Mouse (Mus musculus): ENCODE measurements around the gene Herc4. TPM values are rescaled to one million over a fixed set of nuclear protein-coding genes. Genes with fewer than 3 reads are reported as not detected.
"Not testable (repeated sequence)": the region's sequence is repeated elsewhere in the genome, so short reads cannot be mapped to it uniquely, and the experiment has no call there.

The Herc4 gene
- polyA plus RNA-seq, 1 experiment from 2014 or later, result 46.1 TPM

DNA sequence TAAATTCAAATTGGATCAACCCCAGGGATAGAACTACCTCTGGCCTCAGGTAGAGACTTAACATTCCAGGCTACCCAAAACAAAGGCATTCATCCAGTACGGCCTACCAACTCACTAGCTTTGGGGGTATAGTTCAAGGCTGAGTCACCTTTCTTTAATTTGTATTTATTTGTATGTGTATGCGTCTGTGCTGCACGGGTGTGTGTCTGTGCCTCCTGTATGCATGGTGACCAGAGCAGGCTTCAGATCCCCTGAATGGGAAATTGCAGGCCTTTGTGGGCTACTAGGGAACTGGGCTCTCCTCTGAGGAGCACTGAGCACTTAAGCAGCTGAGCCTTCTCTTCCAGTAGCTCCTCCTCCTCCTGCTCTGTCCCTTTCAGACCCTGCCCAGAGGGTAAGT lies 104.7 kb downstream of the Herc4 start:
- Histone ChIP-seq H3K9ac (ENCODE audit: low read depth, low read length) (no peak overlapping the region), H3K36me3 (ENCODE audit: control insufficient read depth, insufficient read depth, low read length) (no peaks in the 10 kb centered on the region), H3K9me3 (ENCODE audit: control insufficient read depth, low read length) (no peaks in the 10 kb centered on the region), H3K4me2 (no peak overlapping the region), H3K27ac (ENCODE audit: low read depth, low read length) (no peak overlapping the region), H3K27me3 (replicated peaks; ENCODE audit: control insufficient read depth, insufficient read depth, low read length) (no peaks in the 10 kb centered on the region), H3K4me3 (ENCODE audit: low read depth, low read length) (no peak overlapping the region), H3K4me1 (replicated peaks; ENCODE audit: control insufficient read depth, insufficient read depth, low read length) (no peaks in the 10 kb centered on the region)
- ATAC-seq (replicated peaks; ENCODE audit: low FRiP score) (no peak), DNase-seq (ENCODE audit: low spot score) (no peak)
- WGBS, result 72% methylated on average over 3 of the region's 3 CpGs

DNA sequence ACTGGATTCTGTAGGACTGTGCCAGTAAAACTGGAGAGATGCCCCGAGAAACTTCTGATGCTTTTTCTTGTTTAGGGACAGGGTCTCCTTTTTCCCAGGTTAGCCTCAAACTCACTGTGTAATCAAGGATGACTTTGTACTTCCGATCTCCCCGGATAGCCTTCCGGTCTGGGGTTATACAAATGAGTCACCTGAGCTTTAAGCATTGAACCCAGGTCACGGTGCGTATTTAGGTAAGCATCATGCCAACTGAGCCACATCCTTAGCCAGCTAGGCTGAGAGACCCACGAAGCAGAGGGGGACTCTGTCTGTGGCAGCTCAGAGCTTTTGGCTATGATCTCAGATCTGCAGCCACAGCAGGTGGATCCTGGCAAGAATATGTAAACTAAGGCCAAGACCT lies 107.1 kb downstream of the Herc4 start:
- Histone ChIP-seq H3K36me3 (ENCODE audit: control insufficient read depth, insufficient read depth, low read length) (no peaks in the 10 kb centered on the region), H3K9ac (ENCODE audit: low read depth, low read length) (no peak overlapping the region), H3K4me2 (no peak overlapping the region), H3K9me3 (ENCODE audit: control insufficient read depth, low read length) (no peaks in the 10 kb centered on the region; the same call in 1 of the 2 replicates), H3K4me1 (replicated peaks; ENCODE audit: control insufficient read depth, insufficient read depth, low read length) (no peaks in the 10 kb centered on the region), H3K27me3 (replicated peaks; ENCODE audit: control insufficient read depth, insufficient read depth, low read length) (no peaks in the 10 kb centered on the region), H3K27ac (ENCODE audit: low read depth, low read length) (no peak overlapping the region), H3K4me3 (ENCODE audit: low read depth, low read length) (no peak overlapping the region)
- DNase-seq (ENCODE audit: low spot score) (no peak), ATAC-seq (replicated peaks; ENCODE audit: low FRiP score) (no peak)
- WGBS, result 83% methylated on average over 7 of the region's 7 CpGs

GRCm38 (mm10) chr10:63351099-63351498 lies 107.5 kb downstream of the Herc4 start:
- not testable (repeated sequence) for DNase-seq (ENCODE audit: low spot score); ATAC-seq (replicated peaks; ENCODE audit: low FRiP score)
- 84% methylated on average over 7 of the region's 7 CpGs for WGBS

DNA sequence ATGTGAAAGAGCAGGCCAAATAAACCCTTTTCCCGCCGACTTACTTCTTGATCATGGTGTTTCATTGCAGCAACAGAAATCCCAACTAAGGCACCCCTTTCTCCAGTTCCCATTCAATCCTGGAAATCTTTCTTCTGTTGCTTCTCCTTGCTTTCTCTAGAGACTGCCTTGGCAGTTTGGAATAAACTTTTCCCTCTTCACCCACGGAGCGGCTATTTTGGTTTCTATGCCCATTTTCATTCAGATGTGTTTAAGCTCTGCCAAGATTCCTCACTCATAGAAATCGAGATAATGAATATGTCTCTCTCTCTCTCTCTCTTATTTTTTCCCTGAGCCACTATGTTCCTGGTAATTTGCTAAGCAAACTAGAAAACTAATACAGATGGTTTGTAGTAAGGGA lies 108.5 kb downstream of the Herc4 start:
- DNase-seq (ENCODE audit: low spot score) (no peak), ATAC-seq (replicated peaks; ENCODE audit: low FRiP score) (no peak)
- Histone ChIP-seq H3K4me3 (ENCODE audit: low read depth, low read length) (no peak overlapping the region), H3K27me3 (replicated peaks; ENCODE audit: control insufficient read depth, insufficient read depth, low read length) (no peaks in the 10 kb centered on the region), H3K9me3 (ENCODE audit: control insufficient read depth, low read length) (no peaks in the 10 kb centered on the region; the same call in 1 of the 2 replicates), H3K9ac (ENCODE audit: low read depth, low read length) (no peak overlapping the region), H3K4me1 (replicated peaks; ENCODE audit: control insufficient read depth, insufficient read depth, low read length) (no peaks in the 10 kb centered on the region), H3K4me2 (no peak overlapping the region), H3K36me3 (ENCODE audit: control insufficient read depth, insufficient read depth, low read length) (no peaks in the 10 kb centered on the region), H3K27ac (ENCODE audit: low read depth, low read length) (no peak overlapping the region)
- WGBS, result 79% methylated on average over 5 of the region's 5 CpGs

More at GRCm38 (mm10) chr10:63351099-63351498, 107.5 kb downstream of the Herc4 start:
- H3K4me2 ChIP-seq; H3K27ac ChIP-seq (ENCODE audit: low read depth, low read length); H3K4me3 ChIP-seq (ENCODE audit: low read depth, low read length); H3K27me3 ChIP-seq (replicated peaks; ENCODE audit: control insufficient read depth, insufficient read depth, low read length); H3K4me1 ChIP-seq (replicated peaks; ENCODE audit: control insufficient read depth, insufficient read depth, low read length); H3K9ac ChIP-seq (ENCODE audit: low read depth, low read length); H3K36me3 ChIP-seq (ENCODE audit: control insufficient read depth, insufficient read depth, low read length); H3K9me3 ChIP-seq (ENCODE audit: control insufficient read depth, low read length): not testable (repeated sequence)

GRCm38 (mm10) chr10:63360502-63360901 lies 116.9 kb downstream of the Herc4 start:
- Histone ChIP-seq H3K36me3 (ENCODE audit: control insufficient read depth, insufficient read depth, low read length) (no peaks in the 10 kb centered on the region), H3K9me3 (ENCODE audit: control insufficient read depth, low read length) (no peaks in the 10 kb centered on the region), H3K4me1 (replicated peaks; ENCODE audit: control insufficient read depth, insufficient read depth, low read length) (no peaks in the 10 kb centered on the region), H3K27ac (ENCODE audit: low read depth, low read length) (no peak overlapping the region), H3K9ac (ENCODE audit: low read depth, low read length) (no peak overlapping the region), H3K4me2 (no peak overlapping the region), H3K27me3 (replicated peaks; ENCODE audit: control insufficient read depth, insufficient read depth, low read length) (no peaks in the 10 kb centered on the region), H3K4me3 (ENCODE audit: low read depth, low read length) (no peak overlapping the region)
- DNase-seq (ENCODE audit: low spot score), result no peak
- WGBS, result 44% methylated on average over 1 of the region's 1 CpGs
- ATAC-seq (replicated peaks; ENCODE audit: low FRiP score), result no peak

- H3K36me3 ChIP-seq (ENCODE audit: control insufficient read depth, insufficient read depth, low read length), result no peaks in the 10 kb centered on the region
- H3K9me3 ChIP-seq (ENCODE audit: control insufficient read depth, low read length), result no peaks in the 10 kb centered on the region
- DNase-seq (ENCODE audit: low spot score) (no peak), ATAC-seq (replicated peaks; ENCODE audit: low FRiP score) (no peak)
- WGBS, result 55% methylated on average over 7 of the region's 7 CpGs
- H3K4me2 ChIP-seq, result no peak overlapping the region
- H3K4me1 ChIP-seq (replicated peaks; ENCODE audit: control insufficient read depth, insufficient read depth, low read length), result no peaks in the 10 kb centered on the region
- H3K27ac ChIP-seq (ENCODE audit: low read depth, low read length), result no peak overlapping the region
- H3K27me3 ChIP-seq (replicated peaks; ENCODE audit: control insufficient read depth, insufficient read depth, low read length), result no peaks in the 10 kb centered on the region
- no peak overlapping the region for H3K9ac ChIP-seq (ENCODE audit: low read depth, low read length)
- H3K4me3 ChIP-seq (ENCODE audit: low read depth, low read length), result no peak overlapping the region
These were observed 122.4 kb downstream of the Herc4 start for GRCm38 (mm10) chr10:63365918-63366455.

DNA sequence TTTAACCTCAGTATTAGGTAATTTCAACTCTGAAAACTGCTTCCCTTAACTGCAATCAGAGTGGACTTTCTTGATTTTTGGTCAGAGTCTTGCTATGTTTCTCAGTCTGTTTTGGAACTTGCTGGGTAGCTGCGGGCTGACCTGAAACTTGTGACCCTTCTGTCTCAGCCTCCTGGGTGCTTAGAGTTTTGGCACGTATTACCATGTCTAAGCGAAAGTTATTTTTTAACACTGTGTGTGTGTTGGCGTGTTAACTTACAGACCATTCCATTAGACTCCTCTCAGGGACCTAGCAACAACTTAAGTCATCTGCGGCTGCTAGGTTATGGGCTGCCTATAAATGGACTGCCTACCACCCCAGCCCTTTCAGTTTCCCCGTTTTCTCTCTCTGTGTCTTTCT lies 123.8 kb downstream of the Herc4 start:
- ATAC-seq (replicated peaks; ENCODE audit: low FRiP score) (no peak), DNase-seq (ENCODE audit: low spot score) (no peak)
- no peaks in the 10 kb centered on the region for H3K27me3 ChIP-seq (replicated peaks; ENCODE audit: control insufficient read depth, insufficient read depth, low read length)
- no peaks in the 10 kb centered on the region for H3K36me3 ChIP-seq (ENCODE audit: control insufficient read depth, insufficient read depth, low read length)
- 82% methylated on average over 6 of the region's 6 CpGs for WGBS
- no peak overlapping the region for H3K4me3 ChIP-seq (ENCODE audit: low read depth, low read length)
- H3K9ac ChIP-seq (ENCODE audit: low read depth, low read length), result no peak overlapping the region
- H3K4me1 ChIP-seq (replicated peaks; ENCODE audit: control insufficient read depth, insufficient read depth, low read length), result no peaks in the 10 kb centered on the region
- no peaks in the 10 kb centered on the region for H3K9me3 ChIP-seq (ENCODE audit: control insufficient read depth, low read length)
- H3K27ac ChIP-seq (ENCODE audit: low read depth, low read length), result no peak overlapping the region
- no peak overlapping the region for H3K4me2 ChIP-seq

Other genes with a start within 250 kb of the Herc4 start
- gene Hnrnph3, start 219.6 kb upstream of the Herc4 start, polyA plus RNA-seq (2014; fragmentation: Nextera tagmentation; extraction: Ambion mirVana), result 52.6 and 57.1 TPM in 2 replicates
- 0.73 and 1.2 TPM in 2 replicates for gene Pbld2, start 219.5 kb upstream of the Herc4 start, polyA plus RNA-seq (2014; fragmentation: Nextera tagmentation; extraction: Ambion mirVana)
- 1.9 and 2.5 TPM in 2 replicates for gene Pbld1, start 183.6 kb upstream of the Herc4 start, polyA plus RNA-seq (2014; fragmentation: Nextera tagmentation; extraction: Ambion mirVana)
- not detected in 2 replicates for gene Atoh7, start 144.2 kb upstream of the Herc4 start, polyA plus RNA-seq (2014; fragmentation: Nextera tagmentation; extraction: Ambion mirVana)
- gene Mypn, start 39.9 kb upstream of the Herc4 start, polyA plus RNA-seq (2014; fragmentation: Nextera tagmentation; extraction: Ambion mirVana), result 0.16 and 0.30 TPM in 2 replicates
- 7.0 and 7.9 TPM in 2 replicates for gene Sirt1, start 137.9 kb downstream of the Herc4 start, polyA plus RNA-seq (2014; fragmentation: Nextera tagmentation; extraction: Ambion mirVana)
- 18.7 and 19.5 TPM in 2 replicates for gene Dnajc12, start 138.6 kb downstream of the Herc4 start, polyA plus RNA-seq (2014; fragmentation: Nextera tagmentation; extraction: Ambion mirVana)
- not detected in 2 replicates for gene Gm7075, start 178.0 kb downstream of the Herc4 start, polyA plus RNA-seq (2014; fragmentation: Nextera tagmentation; extraction: Ambion mirVana)
- gene Ctnna3, start 186.3 kb downstream of the Herc4 start, polyA plus RNA-seq (2014; fragmentation: Nextera tagmentation; extraction: Ambion mirVana), result 0.30 and 0.40 TPM in 2 replicates

Data from liver, embryonic 11.5 days (tissue).